Mouse (Mus musculus): ENCODE measurements around the gene Cadm2. TPM values are rescaled to one million over a fixed set of nuclear protein-coding genes. Genes with fewer than 3 reads are reported as not detected.

Cadm2 gene
- polyA plus RNA-seq, 1 experiment from 2014 or later = 3.5 TPM

DNA sequence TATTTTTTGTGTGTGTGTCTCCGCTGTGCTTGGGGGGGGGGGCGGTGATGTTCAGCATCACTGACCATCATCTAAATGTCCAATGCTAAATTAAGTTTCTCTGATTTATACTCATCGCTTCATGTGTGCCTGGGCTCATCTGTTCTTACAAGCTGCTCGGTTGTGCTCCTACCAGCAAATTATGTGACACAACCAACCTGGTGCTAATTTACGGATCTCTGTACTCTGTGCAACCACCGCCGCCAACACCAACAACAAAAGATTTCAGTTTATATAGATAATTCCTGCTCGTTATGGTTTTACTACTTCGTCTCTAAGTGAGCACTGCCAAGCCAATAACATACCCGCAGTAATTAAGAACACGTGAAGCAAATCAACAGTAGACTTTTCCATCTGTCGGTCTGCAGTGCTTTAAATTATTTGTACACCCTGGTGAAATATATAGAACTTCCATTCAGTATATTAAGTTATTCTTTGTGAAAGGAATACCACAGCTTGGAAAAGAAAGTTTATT, 700.8 kb downstream of the Cadm2 start:
- Histone ChIP-seq H3K4me1 (no peaks in the 10 kb centered on the region), H3K27ac (no peak overlapping the region)
- WGBS = 59% methylated on average over 12 of the region's 12 CpGs

DNA sequence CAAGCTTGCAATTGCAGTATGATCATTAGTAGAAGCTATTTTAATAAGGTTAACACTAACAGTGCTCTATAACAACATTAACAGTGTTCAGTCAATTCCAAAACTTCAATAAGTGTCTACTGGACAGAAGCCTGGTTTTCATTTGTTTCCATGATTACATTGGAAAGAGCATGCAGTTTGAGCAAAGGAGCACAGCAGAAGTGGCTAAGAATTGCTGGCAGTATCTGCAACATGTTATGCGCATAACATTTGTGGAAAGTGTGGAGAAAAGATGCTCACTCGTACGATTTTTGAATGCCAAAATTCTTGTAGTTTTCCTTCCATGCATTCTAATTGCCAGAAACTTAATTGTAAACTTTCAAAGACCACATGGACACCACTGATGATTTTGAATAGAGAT, 718.9 kb downstream of the Cadm2 start:
- Histone ChIP-seq H3K4me2 (replicated peaks) (no peak overlapping the region), H3K27ac (no peak overlapping the region), H3K9me3 (no peaks in the 10 kb centered on the region), H3K4me1 (no peaks in the 10 kb centered on the region), H3K9ac (no peak overlapping the region), H3K36me3 (no peaks in the 10 kb centered on the region), H3K4me3 (no peak overlapping the region), H3K27me3 (no peaks in the 10 kb centered on the region)
- ATAC-seq (ENCODE audit: insufficient number of reproducible peaks, insufficient read depth, low FRiP score, low TSS enrichment) = no peak
- WGBS = 61% methylated on average over 3 of the region's 3 CpGs

More for the DNA sequence above, 700.8 kb downstream of the Cadm2 start:
- no peaks in the 10 kb centered on the region for H3K27me3 ChIP-seq
- H3K4me2 ChIP-seq (replicated peaks) = no peak overlapping the region
- H3K9ac ChIP-seq = no peak overlapping the region
- no peaks in the 10 kb centered on the region for H3K36me3 ChIP-seq
- no peak for ATAC-seq (ENCODE audit: insufficient number of reproducible peaks, insufficient read depth, low FRiP score, low TSS enrichment)
- H3K9me3 ChIP-seq = no peaks in the 10 kb centered on the region
- H3K4me3 ChIP-seq = no peak overlapping the region

DNA sequence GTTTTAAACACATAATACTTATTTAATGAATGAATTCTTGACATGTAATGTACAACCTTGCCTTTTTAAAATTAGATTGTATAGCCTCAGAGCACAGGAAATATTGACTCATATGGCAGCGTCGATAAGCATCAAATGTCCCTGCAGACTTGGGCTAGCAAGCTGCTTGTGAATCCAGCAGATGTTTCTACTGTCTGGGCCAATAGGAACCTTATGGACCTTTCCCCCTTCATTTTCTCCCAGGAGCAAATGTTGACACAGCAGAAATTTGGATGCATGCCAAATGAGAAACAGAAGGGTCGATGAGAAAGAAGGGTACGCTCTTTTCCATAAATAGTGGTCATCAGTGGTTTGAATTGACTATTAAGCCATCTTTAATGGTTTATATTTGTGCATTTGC, 720.0 kb downstream of the Cadm2 start:
- Histone ChIP-seq H3K36me3 (no peaks in the 10 kb centered on the region), H3K9me3 (no peaks in the 10 kb centered on the region), H3K27ac (no peak overlapping the region), H3K27me3 (no peaks in the 10 kb centered on the region), H3K4me3 (no peak overlapping the region), H3K9ac (no peak overlapping the region), H3K4me2 (replicated peaks) (no peak overlapping the region), H3K4me1 (no peaks in the 10 kb centered on the region)
- no peak for ATAC-seq (ENCODE audit: insufficient number of reproducible peaks, insufficient read depth, low FRiP score, low TSS enrichment)
- WGBS = 32% methylated on average over 4 of the region's 4 CpGs

DNA sequence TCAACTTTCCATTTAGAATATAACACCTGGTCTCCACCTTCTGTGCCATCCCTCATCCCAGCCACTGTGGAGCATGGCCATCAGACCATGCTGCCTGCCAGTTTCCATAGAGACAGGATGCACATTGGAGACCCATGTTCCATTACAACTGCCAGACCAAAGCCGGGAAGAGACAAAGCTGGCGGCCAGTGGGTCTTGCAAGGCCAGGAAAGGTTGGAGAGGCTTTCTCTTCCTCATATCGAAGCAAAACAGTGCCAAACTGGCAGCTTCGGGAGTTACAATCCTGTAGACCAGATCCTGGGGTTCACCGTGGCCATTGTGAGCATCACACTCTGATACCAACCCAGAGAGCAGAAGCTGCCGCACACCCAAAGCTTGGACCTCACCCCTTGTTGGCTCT, 728.3 kb downstream of the Cadm2 start:
- no peak overlapping the region for H3K4me3 ChIP-seq
- H3K9me3 ChIP-seq = no peaks in the 10 kb centered on the region
- no peak for ATAC-seq (ENCODE audit: insufficient number of reproducible peaks, insufficient read depth, low FRiP score, low TSS enrichment)
- no peak overlapping the region for H3K9ac ChIP-seq
- no peak overlapping the region for H3K4me2 ChIP-seq (replicated peaks)
- no peak overlapping the region for H3K27ac ChIP-seq
- no peaks in the 10 kb centered on the region for H3K4me1 ChIP-seq
- no peaks in the 10 kb centered on the region for H3K36me3 ChIP-seq
- H3K27me3 ChIP-seq = no peaks in the 10 kb centered on the region
- 90% methylated on average over 6 of the region's 6 CpGs for WGBS

DNA sequence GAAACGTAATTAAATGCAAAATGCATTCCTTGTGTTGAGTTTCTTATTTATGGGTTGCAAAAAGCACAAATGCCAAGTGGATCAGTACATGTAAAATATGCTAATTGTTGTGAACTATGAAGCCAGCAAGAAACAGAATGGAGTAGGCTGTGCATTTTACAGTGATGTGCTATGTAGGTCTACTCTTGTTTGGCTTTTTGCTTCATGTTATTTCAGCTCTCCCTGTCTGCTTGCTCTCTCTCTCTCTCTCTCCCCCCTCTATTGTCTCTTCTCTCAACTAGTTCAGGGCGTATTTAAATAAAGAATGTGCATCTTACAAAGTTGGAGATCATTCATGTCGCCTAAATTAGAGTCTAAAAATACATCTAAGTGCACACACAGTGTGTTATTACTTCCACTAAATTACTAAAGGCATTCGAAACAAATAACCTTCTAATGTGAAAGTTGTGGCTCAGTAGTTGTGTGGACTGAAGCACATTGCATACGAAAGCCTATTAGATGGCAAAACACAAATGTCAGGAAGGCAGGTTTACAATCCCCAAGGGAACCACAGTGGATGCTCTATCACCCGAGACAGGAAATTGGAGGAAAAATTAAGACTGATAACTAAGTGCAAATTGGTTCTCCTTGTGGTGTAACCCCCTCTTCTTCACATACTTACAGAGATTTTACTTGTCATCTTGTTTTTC, 729.0 kb downstream of the Cadm2 start:
- no peaks in the 10 kb centered on the region for H3K27me3 ChIP-seq
- no peaks in the 10 kb centered on the region for H3K4me1 ChIP-seq
- H3K4me3 ChIP-seq = no peak overlapping the region
- no peak overlapping the region for H3K9ac ChIP-seq
- H3K4me2 ChIP-seq (replicated peaks) = no peak overlapping the region
- WGBS = 62% methylated on average over 6 of the region's 6 CpGs
- no peaks in the 10 kb centered on the region for H3K36me3 ChIP-seq
- no peak overlapping the region for H3K27ac ChIP-seq
- no peaks in the 10 kb centered on the region for H3K9me3 ChIP-seq
- no peak for ATAC-seq (ENCODE audit: insufficient number of reproducible peaks, insufficient read depth, low FRiP score, low TSS enrichment)

DNA sequence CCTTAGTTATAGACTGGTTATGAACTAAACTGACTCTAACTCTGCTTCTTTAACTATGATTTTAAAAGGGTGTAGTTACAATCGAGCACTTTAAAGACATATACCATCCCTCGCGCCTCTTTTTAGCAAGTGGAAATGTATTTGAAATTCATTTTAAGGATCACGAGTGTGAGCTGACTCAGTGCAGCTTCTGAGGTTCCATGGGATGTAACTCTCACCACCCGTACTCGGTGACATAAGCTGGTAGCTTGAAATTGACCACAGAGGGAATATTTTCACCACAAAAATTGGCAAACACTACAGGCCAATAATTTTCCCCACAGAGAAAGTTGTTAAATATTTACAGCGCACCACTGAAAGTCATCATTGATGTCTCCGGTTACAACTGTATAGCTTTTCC, 730.8 kb downstream of the Cadm2 start:
- H3K36me3 ChIP-seq = no peaks in the 10 kb centered on the region
- no peaks in the 10 kb centered on the region for H3K4me1 ChIP-seq
- no peak overlapping the region for H3K9ac ChIP-seq
- ATAC-seq (ENCODE audit: insufficient number of reproducible peaks, insufficient read depth, low FRiP score, low TSS enrichment) = no peak
- H3K27me3 ChIP-seq = no peaks in the 10 kb centered on the region
- H3K9me3 ChIP-seq = no peaks in the 10 kb centered on the region
- no peak overlapping the region for H3K4me2 ChIP-seq (replicated peaks)
- 93% methylated on average over 8 of the region's 8 CpGs for WGBS
- H3K4me3 ChIP-seq = no peak overlapping the region
- H3K27ac ChIP-seq = no peak overlapping the region

DNA sequence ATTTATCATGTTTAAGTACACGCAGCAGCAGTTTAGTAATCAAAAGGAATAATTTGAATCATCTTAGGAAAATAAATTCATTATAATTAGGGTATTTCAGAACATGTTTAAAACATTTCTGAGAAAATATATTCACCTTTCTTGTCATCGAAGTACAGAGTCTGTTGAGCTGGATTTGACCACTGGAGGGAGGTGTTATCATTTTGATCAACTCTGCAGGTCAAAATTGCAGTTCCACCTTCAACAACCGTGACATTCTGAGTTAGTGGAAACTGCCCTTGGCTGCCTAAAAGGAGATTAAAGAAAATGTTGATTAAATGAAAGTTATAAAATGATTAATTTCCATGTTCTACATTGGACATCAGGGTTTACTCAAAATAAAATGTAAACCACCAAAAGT, 738.1 kb downstream of the Cadm2 start:
- Histone ChIP-seq H3K27ac (no peak overlapping the region), H3K4me3 (no peak overlapping the region), H3K9me3 (no peaks in the 10 kb centered on the region), H3K9ac (no peak overlapping the region), H3K4me1 (no peaks in the 10 kb centered on the region), H3K27me3 (no peaks in the 10 kb centered on the region), H3K4me2 (replicated peaks) (no peak overlapping the region), H3K36me3 (no peaks in the 10 kb centered on the region)
- 52% methylated on average over 3 of the region's 3 CpGs for WGBS
- ATAC-seq (ENCODE audit: insufficient number of reproducible peaks, insufficient read depth, low FRiP score, low TSS enrichment) = no peak

DNA sequence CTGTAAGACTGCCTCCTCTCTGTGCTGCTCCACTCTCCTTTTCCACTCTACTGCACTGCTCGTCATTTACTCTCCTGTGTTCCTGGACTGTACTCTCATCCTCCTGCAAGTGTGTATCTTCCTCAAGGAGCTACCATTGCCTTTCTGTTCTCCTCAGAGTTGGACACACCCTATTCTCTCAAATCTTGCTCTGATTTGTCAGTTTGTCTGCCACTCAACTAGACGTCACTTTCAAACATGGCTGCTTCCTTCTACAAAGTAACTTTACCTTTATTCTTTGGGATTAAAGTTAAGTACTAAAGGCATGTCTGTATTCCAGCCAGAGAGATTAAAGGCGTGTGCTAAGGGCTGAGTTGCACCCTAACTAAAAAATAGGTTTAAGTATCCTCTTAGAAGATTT, 749.5 kb downstream of the Cadm2 start:
- ATAC-seq (ENCODE audit: insufficient number of reproducible peaks, insufficient read depth, low FRiP score, low TSS enrichment) = no peak
- Histone ChIP-seq H3K27ac (no peak overlapping the region), H3K9ac (no peak overlapping the region), H3K27me3 (no peaks in the 10 kb centered on the region), H3K4me2 (replicated peaks) (no peak overlapping the region), H3K9me3 (no peaks in the 10 kb centered on the region), H3K4me3 (no peak overlapping the region), H3K36me3 (no peaks in the 10 kb centered on the region), H3K4me1 (no peaks in the 10 kb centered on the region)
- WGBS = 74% methylated on average over 3 of the region's 3 CpGs

DNA sequence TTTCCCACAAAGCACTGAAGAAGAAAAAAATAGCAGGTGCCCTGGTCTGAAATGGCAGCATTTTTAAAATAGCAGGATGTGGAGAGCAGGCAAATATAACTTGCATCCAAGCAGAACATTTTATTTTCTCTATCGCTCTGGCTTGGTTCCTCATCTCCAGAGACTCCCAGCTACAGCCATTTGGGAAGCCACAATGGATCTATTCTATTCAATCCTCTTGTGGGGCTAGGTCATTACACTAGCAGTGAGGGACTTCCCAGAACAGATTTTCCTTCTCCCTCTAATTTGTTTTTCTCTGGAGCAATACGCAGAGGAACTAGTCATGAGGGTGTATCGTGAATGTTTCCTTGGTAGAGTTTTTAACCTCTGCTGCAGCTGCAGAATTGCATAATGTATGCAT, 769.7 kb downstream of the Cadm2 start:
- Histone ChIP-seq H3K4me1 (no peaks in the 10 kb centered on the region), H3K9ac (no peak overlapping the region), H3K4me3 (no peak overlapping the region), H3K9me3 (no peaks in the 10 kb centered on the region), H3K27ac (no peak overlapping the region), H3K4me2 (replicated peaks) (no peak overlapping the region), H3K36me3 (no peaks in the 10 kb centered on the region), H3K27me3 (no peaks in the 10 kb centered on the region)
- ATAC-seq (ENCODE audit: insufficient number of reproducible peaks, insufficient read depth, low FRiP score, low TSS enrichment) = no peak
- WGBS = 49% methylated on average over 3 of the region's 3 CpGs

DNA sequence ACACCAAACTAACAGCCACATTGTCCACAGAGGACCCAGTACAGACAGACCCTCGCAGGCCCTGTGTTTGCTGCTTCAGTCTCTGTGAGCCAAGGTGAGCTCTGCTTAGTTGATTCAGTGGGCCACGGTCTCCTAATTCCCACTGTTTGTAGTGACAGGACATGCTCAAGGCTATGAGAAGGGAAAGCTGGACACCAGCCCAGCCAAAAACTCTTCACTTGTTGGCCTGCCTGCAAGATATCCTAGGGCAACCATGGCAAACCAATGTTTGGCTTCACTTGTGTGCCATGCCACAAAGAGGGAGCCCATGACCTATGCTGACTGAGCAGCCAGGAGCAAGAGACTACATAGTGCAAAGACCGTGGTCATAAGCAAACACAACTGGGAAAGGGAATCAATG, 795.8 kb downstream of the Cadm2 start:
- Histone ChIP-seq H3K36me3 (no peaks in the 10 kb centered on the region), H3K4me3 (no peak overlapping the region), H3K27ac (no peak overlapping the region), H3K4me1 (no peaks in the 10 kb centered on the region), H3K9ac (no peak overlapping the region), H3K27me3 (no peaks in the 10 kb centered on the region), H3K4me2 (replicated peaks) (no peak overlapping the region), H3K9me3 (no peaks in the 10 kb centered on the region)
- ATAC-seq (ENCODE audit: insufficient number of reproducible peaks, insufficient read depth, low FRiP score, low TSS enrichment) = no peak
- WGBS = 80% methylated on average over 3 of the region's 3 CpGs

GRCm38 (mm10) chr16:66811495-66811894, 809.2 kb downstream of the Cadm2 start:
- Histone ChIP-seq H3K4me1 (no peaks in the 10 kb centered on the region), H3K27me3 (no peaks in the 10 kb centered on the region), H3K4me2 (replicated peaks) (no peak overlapping the region), H3K4me3 (no peak overlapping the region), H3K27ac (no peak overlapping the region), H3K36me3 (no peaks in the 10 kb centered on the region), H3K9ac (no peak overlapping the region), H3K9me3 (no peaks in the 10 kb centered on the region)
- no peak for ATAC-seq (ENCODE audit: insufficient number of reproducible peaks, insufficient read depth, low FRiP score, low TSS enrichment)

GRCm38 (mm10) chr16:66798204-66798603, 822.5 kb downstream of the Cadm2 start:
- WGBS = 81% methylated on average over 3 of the region's 3 CpGs
- Histone ChIP-seq H3K27ac (no peak overlapping the region), H3K27me3 (no peaks in the 10 kb centered on the region), H3K4me1 (no peaks in the 10 kb centered on the region), H3K9me3 (no peaks in the 10 kb centered on the region), H3K4me2 (replicated peaks) (no peak overlapping the region), H3K4me3 (no peak overlapping the region), H3K9ac (no peak overlapping the region), H3K36me3 (no peaks in the 10 kb centered on the region)
- ATAC-seq (ENCODE audit: insufficient number of reproducible peaks, insufficient read depth, low FRiP score, low TSS enrichment) = no peak

All from embryonic facial prominence, embryonic 12.5 days (tissue).